Mouse (Mus musculus): ENCODE measurements at regions not wholly inside any gene's neighbourhood (a gene's known extent, or its start where the extent isn't known, plus 50 kb on each side); places are given as distances from the start of the nearest gene placed in this dataset.
A peak's percentile ranks its signal among the peaks of the same experiment; 100 is the strongest.

DNA sequence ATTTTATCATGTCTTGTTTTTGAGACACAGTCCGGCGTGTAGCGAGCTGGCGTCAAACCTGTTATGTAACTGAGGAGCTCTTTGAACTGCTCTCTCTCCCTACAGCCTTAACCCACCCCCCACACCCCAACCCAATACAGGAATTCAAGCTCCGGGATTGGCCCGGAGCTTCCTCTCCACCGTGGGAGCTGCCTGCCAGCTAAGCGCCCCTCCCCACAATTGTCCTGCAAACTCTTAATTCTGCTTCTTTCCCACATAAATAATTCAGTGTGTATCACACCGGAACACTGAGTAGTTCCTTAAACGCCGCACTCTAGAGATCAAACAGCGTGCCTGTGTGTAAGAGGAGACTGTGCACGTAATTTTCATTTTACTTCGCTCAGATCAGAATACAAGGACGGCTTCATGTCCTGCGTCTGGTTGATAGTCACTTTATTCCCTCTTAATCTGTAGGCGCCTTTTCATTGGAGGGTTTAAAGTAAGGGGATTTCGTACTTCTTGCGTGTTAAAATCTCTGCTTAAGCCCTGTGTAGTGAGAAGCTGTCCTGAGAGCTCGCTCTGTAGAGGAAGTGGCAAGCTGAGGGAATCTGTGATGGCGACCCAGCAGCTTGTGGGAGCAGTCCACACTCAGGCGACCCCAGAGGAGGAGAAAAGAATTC is 95.3 kb upstream of the Pabpc6 start:
- Histone ChIP-seq H3K36me3 (ENCODE audit: insufficient read depth, low read length) (no peaks in the 10 kb centered on the region), H3K27ac (ENCODE audit: low read depth, low read length) (peak overlapping the region; percentile 34), H3K9ac (replicated peaks; ENCODE audit: low read length, poor library complexity, severe bottlenecking) (no peak overlapping the region; the same call in 1 of the 2 replicates), H3K9me3 (ENCODE audit: low read length) (no peaks in the 10 kb centered on the region), H3K4me3 (ENCODE audit: low read depth, low read length) (peak overlapping the region; percentile 31), H3K27me3 (ENCODE audit: insufficient read depth, low read length) (no peaks in the 10 kb centered on the region), H3K4me1 (ENCODE audit: insufficient read depth, low read length) (peaks cover 3% of the 10 kb centered on the region; the same call in 1 of the 2 replicates), H3K4me2 (ENCODE audit: low read depth, low read length, poor library complexity, severe bottlenecking) (peak overlapping the region; percentile 58)
- TF ChIP-seq CTCF (IDR thresholded peaks at IDR 0.05), result no peak
- under 1% methylated on average over 22 of the region's 22 CpGs for WGBS
- peak; percentile 86 for ATAC-seq (ENCODE audit: low FRiP score)
- peak; percentile 85 for DNase-seq (ENCODE audit: low spot score)

GRCm38 (mm10) chr17:9764041-9764606 is 94.6 kb upstream of the Pabpc6 start:
- Histone ChIP-seq H3K4me3 (ENCODE audit: low read depth, low read length) (peak overlapping the region; percentile 5; the same call in 1 of the 2 replicates), H3K4me1 (ENCODE audit: insufficient read depth, low read length) (peaks cover 3% of the 10 kb centered on the region; the same call in 1 of the 2 replicates), H3K27ac (ENCODE audit: low read depth, low read length) (peak overlapping the region; percentile 78), H3K9ac (replicated peaks; ENCODE audit: low read length, poor library complexity, severe bottlenecking) (no peak overlapping the region; the same call in 1 of the 2 replicates), H3K27me3 (ENCODE audit: insufficient read depth, low read length) (no peaks in the 10 kb centered on the region), H3K36me3 (ENCODE audit: insufficient read depth, low read length) (no peaks in the 10 kb centered on the region), H3K9me3 (ENCODE audit: low read length) (no peaks in the 10 kb centered on the region), H3K4me2 (ENCODE audit: low read depth, low read length, poor library complexity, severe bottlenecking) (peak overlapping the region; percentile 58)
- WGBS, result 5% methylated on average over 8 of the region's 9 CpGs
- ATAC-seq (ENCODE audit: low FRiP score), result no peak; the same call in 1 of the 2 replicates
- TF ChIP-seq CTCF (IDR thresholded peaks at IDR 0.05), result peak; percentile 29
- DNase-seq (ENCODE audit: low spot score), result peak; percentile 39

GRCm38 (mm10) chr17:9763110-9763509 is 93.6 kb upstream of the Pabpc6 start:
- H3K27ac ChIP-seq (ENCODE audit: low read depth, low read length), result no peak overlapping the region
- no peaks in the 10 kb centered on the region for H3K36me3 ChIP-seq (ENCODE audit: insufficient read depth, low read length)
- H3K27me3 ChIP-seq (ENCODE audit: insufficient read depth, low read length), result no peaks in the 10 kb centered on the region
- DNase-seq (ENCODE audit: low spot score) (peak; percentile 41), ATAC-seq (ENCODE audit: low FRiP score) (no peak)
- H3K9me3 ChIP-seq (ENCODE audit: low read length), result no peaks in the 10 kb centered on the region
- 14% methylated on average over 9 of the region's 9 CpGs for WGBS
- H3K9ac ChIP-seq (replicated peaks; ENCODE audit: low read length, poor library complexity, severe bottlenecking), result no peak overlapping the region
- TF ChIP-seq CTCF (IDR thresholded peaks at IDR 0.05), result no peak
- no peak overlapping the region for H3K4me3 ChIP-seq (ENCODE audit: low read depth, low read length)
- peaks cover 3% of the 10 kb centered on the region; the same call in 1 of the 2 replicates for H3K4me1 ChIP-seq (ENCODE audit: insufficient read depth, low read length)
- H3K4me2 ChIP-seq (ENCODE audit: low read depth, low read length, poor library complexity, severe bottlenecking), result no peak overlapping the region

DNA sequence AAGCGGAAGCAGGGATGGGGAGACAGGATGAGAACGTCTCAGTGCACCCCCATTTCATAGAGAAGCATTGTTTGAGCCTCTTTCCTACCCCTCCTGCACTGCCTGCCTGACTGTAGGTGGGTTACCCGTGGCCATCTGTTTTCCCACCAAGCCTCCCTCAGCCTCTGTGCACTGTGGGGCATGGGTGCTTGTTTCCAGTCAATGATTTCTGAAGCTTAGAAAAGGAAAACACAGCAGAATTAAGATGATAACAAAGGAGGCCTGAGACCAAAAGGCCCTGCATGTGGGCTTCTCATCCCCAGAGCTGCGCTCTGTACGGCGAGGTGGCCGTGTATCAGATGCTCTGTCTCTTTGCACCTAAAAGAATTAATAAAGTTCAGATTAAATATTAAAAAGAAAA is 92.9 kb upstream of the Pabpc6 start:
- WGBS, result 39% methylated on average over 7 of the region's 7 CpGs
- Histone ChIP-seq H3K4me3 (ENCODE audit: low read depth, low read length) (no peak overlapping the region), H3K4me1 (ENCODE audit: insufficient read depth, low read length) (peaks cover 3% of the 10 kb centered on the region; the same call in 1 of the 2 replicates), H3K27me3 (ENCODE audit: insufficient read depth, low read length) (no peaks in the 10 kb centered on the region), H3K9ac (replicated peaks; ENCODE audit: low read length, poor library complexity, severe bottlenecking) (no peak overlapping the region), H3K9me3 (ENCODE audit: low read length) (no peaks in the 10 kb centered on the region), H3K36me3 (ENCODE audit: insufficient read depth, low read length) (no peaks in the 10 kb centered on the region), H3K4me2 (ENCODE audit: low read depth, low read length, poor library complexity, severe bottlenecking) (no peak overlapping the region), H3K27ac (ENCODE audit: low read depth, low read length) (0 out of 2 replicates have a peak overlapping the region, but pooled peaks have one; percentile 21)
- TF ChIP-seq CTCF (IDR thresholded peaks at IDR 0.05), result no peak
- no peak for ATAC-seq (ENCODE audit: low FRiP score)
- no peak for DNase-seq (ENCODE audit: low spot score)

GRCm38 (mm10) chr17:9760706-9761059 is 91.2 kb upstream of the Pabpc6 start:
- ATAC-seq (ENCODE audit: low FRiP score) (no peak), DNase-seq (ENCODE audit: low spot score) (no peak)
- Histone ChIP-seq H3K36me3 (ENCODE audit: insufficient read depth, low read length) (no peaks in the 10 kb centered on the region), H3K9me3 (ENCODE audit: low read length) (no peaks in the 10 kb centered on the region), H3K4me1 (ENCODE audit: insufficient read depth, low read length) (peaks cover under 1% of the 10 kb centered on the region; the same call in 1 of the 2 replicates), H3K27me3 (ENCODE audit: insufficient read depth, low read length) (no peaks in the 10 kb centered on the region), H3K4me3 (ENCODE audit: low read depth, low read length) (no peak overlapping the region), H3K27ac (ENCODE audit: low read depth, low read length) (no peak overlapping the region), H3K9ac (replicated peaks; ENCODE audit: low read length, poor library complexity, severe bottlenecking) (no peak overlapping the region), H3K4me2 (ENCODE audit: low read depth, low read length, poor library complexity, severe bottlenecking) (no peak overlapping the region)
- TF ChIP-seq CTCF (IDR thresholded peaks at IDR 0.05), result no peak
- 90% methylated on average over 2 of the region's 2 CpGs for WGBS

DNA sequence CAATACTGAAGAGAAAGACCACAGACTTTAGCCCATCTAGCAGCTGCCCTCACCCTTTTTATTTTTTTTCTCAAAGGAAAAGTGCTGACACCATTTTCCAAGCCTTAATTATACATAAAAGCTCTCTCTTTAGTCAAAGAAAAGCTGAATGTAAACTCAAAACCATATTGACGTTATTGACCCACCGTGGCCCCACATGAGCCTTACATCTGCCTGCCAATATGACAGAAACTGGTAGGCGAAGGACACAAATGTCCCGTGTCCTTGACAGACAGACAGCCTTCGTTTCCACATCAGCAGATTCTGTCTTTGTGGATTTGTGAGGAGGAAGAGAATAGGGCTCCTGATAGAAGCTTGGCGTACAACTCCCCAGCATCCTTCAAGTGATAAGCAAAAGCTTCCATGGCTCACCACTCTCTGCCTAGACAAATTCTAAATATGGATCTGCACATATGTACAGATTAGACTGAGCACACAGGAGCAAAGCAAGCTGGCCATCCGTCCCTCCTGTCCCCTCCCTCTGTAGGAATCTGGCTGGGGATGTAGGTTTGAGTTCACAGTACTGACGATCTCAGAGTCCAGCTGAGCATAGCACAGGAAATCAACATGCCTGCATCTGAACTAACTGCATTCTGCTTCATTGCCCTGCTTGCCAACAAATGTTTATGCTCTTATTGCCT is 90.6 kb upstream of the Pabpc6 start:
- DNase-seq (ENCODE audit: low spot score) (no peak), ATAC-seq (ENCODE audit: low FRiP score) (no peak)
- H3K4me3 ChIP-seq (ENCODE audit: low read depth, low read length), result no peak overlapping the region
- peak overlapping the region; percentile 62; the same call in 1 of the 2 replicates for H3K27ac ChIP-seq (ENCODE audit: low read depth, low read length)
- WGBS, result 52% methylated on average over 8 of the region's 8 CpGs
- TF ChIP-seq CTCF (IDR thresholded peaks at IDR 0.05), result no peak
- no peak overlapping the region for H3K9ac ChIP-seq (replicated peaks; ENCODE audit: low read length, poor library complexity, severe bottlenecking)
- no peaks in the 10 kb centered on the region for H3K27me3 ChIP-seq (ENCODE audit: insufficient read depth, low read length)
- H3K4me2 ChIP-seq (ENCODE audit: low read depth, low read length, poor library complexity, severe bottlenecking), result no peak overlapping the region
- no peaks in the 10 kb centered on the region for H3K9me3 ChIP-seq (ENCODE audit: low read length)
- H3K4me1 ChIP-seq (ENCODE audit: insufficient read depth, low read length), result no peaks in the 10 kb centered on the region; the same call in 1 of the 2 replicates
- no peaks in the 10 kb centered on the region for H3K36me3 ChIP-seq (ENCODE audit: insufficient read depth, low read length)
